Mouse (Mus musculus) myocyte (in vitro differentiated cells): Measurements from ENCODE around the gene Kras.

Experiments
- CEBPB ChIP-seq: IDR thresholded peaks from 2 replicates; pipeline ENCODE4 v1.6.1; 2011; ENCODE audit warnings: mild to moderate bottlenecking, moderate library complexity; ENCODE audit not compliant: poor library complexity, insufficient read depth, severe bottlenecking
- MAX ChIP-seq: IDR thresholded peaks from one replicate; pipeline ENCODE4 v1.6.1; 2011; ENCODE audit warnings: low read depth, mild to moderate bottlenecking, control low read depth
- MYOD1 ChIP-seq, 3 experiments: IDR thresholded peaks; one replicate each; pipeline ENCODE4 v1.6.1; 2011; ENCODE audit warnings: control low read depth in 2 of 3, low read depth in 2 of 3, mild to moderate bottlenecking in 2 of 3, moderate library complexity in 1 of 3; ENCODE audit not compliant: insufficient read length in 2 of 3, control insufficient read depth in 1 of 3
- POLR2A ChIP-seq: IDR thresholded peaks from one replicate; pipeline ENCODE4 v1.6.1; 2011; ENCODE audit warnings: low read depth, mild to moderate bottlenecking, control low read depth, moderate library complexity; ENCODE audit not compliant: insufficient read length
- POLR2AphosphoS2 ChIP-seq: IDR thresholded peaks from one replicate; pipeline ENCODE4 v1.6.1; 2011; ENCODE audit warnings: low read depth, control low read depth; ENCODE audit not compliant: insufficient read length
- REST ChIP-seq: IDR thresholded peaks from one replicate; pipeline ENCODE4 v1.6.1; 2011; ENCODE audit warnings: mild to moderate bottlenecking, control low read depth, moderate library complexity; ENCODE audit not compliant: insufficient read depth, insufficient read length
- TCF12 ChIP-seq: IDR thresholded peaks from one replicate; pipeline ENCODE4 v1.6.1; 2011; ENCODE audit warnings: mild to moderate bottlenecking, control low read depth; ENCODE audit not compliant: poor library complexity, insufficient read depth, severe bottlenecking
- USF1 ChIP-seq: IDR thresholded peaks from one replicate; pipeline ENCODE4 v1.6.1; 2011; ENCODE audit warnings: low read depth, mild to moderate bottlenecking, control low read depth, moderate library complexity

DNA sequence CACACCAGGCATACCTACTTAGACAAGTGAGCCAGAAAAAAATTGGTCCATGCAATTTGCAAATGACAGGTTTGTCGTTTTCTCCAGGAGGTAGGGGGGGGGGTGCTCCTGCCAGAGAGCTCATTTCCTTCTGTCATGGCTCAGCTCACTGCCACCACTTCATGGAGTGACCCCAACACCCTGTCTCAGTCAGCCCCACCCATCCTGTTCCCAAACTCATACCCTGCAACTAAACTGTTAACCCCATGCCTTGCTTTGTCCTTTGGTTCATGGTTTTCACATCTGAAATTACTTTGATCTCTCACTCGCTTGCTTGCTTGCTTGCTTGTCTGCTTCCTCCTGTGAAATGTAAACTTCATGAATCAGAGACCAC lies 6.6 kb upstream of the Kras start:
- TF ChIP-seq CEBPB, result no peak
- TF ChIP-seq USF1, result no peak
- no peak for TF ChIP-seq POLR2A
- TF ChIP-seq MAX, result no peak
- TF ChIP-seq MYOD1 (IDR thresholded peaks at IDR 0.05; ENCODE audit: control insufficient read depth in 1 of 3, insufficient read length in 2 of 3, low read depth in 2 of 3), result no peak
- TF ChIP-seq POLR2AphosphoS2, result no peak
- TF ChIP-seq REST, result no peak
- no peak for TF ChIP-seq TCF12
